Mouse (Mus musculus): ENCODE data around the gene Col5a3. TPM values are rescaled to one million over a fixed set of nuclear protein-coding genes. Genes with fewer than 3 reads are reported as not detected.

Gene Col5a3
- polyA plus RNA-seq, 1 experiment from 2014 or later = not detected

DNA sequence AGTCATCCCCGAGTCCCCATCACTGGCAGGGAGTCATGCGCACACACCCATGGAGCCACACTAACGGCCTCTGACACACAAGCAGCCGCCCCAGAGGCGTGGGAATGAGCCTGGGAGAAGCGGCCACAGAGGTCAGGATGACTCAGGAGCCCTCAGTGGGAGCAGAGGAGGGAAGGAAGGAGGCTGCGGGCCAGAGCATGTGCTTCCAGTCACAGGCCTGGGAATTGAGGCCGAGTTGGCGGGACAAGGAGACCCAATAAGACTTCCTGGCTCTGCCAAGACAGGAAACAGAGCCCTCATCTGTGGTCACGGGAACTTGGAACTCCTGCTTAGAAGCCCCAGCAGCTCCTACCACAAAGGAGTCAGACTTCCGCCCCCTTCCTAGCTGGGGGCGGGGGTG is 54.1 kb downstream of the Col5a3 start:
- Histone ChIP-seq H3K4me1 (ENCODE audit: control insufficient read depth, insufficient read depth, low read length) (no peaks in the 10 kb centered on the region), H3K9me3 (replicated peaks; ENCODE audit: control insufficient read depth, low read length) (no peaks in the 10 kb centered on the region), H3K4me2 (no peak overlapping the region), H3K27me3 (ENCODE audit: control insufficient read depth, insufficient read depth, low read length) (no peaks in the 10 kb centered on the region; the same call in 1 of the 2 replicates), H3K9ac (ENCODE audit: low read depth, low read length) (no peak overlapping the region), H3K27ac (ENCODE audit: low read depth, low read length) (no peak overlapping the region), H3K36me3 (ENCODE audit: control insufficient read depth, insufficient read depth, low read length) (no peaks in the 10 kb centered on the region), H3K4me3 (ENCODE audit: low read depth, low read length) (no peak overlapping the region)
- ATAC-seq (replicated peaks; ENCODE audit: insufficient number of reproducible peaks, low FRiP score, low TSS enrichment) = no peak
- WGBS (ENCODE audit: insufficient replicate concordance) = 49% methylated on average over 12 of the region's 12 CpGs

GRCm38 (mm10) chr9:20758896-20759295 is 56.0 kb downstream of the Col5a3 start:
- H3K27ac ChIP-seq (ENCODE audit: low read depth, low read length) = no peak overlapping the region
- H3K4me1 ChIP-seq (ENCODE audit: control insufficient read depth, insufficient read depth, low read length) = no peaks in the 10 kb centered on the region
- H3K27me3 ChIP-seq (ENCODE audit: control insufficient read depth, insufficient read depth, low read length) = no peaks in the 10 kb centered on the region; the same call in 1 of the 2 replicates
- ATAC-seq (replicated peaks; ENCODE audit: insufficient number of reproducible peaks, low FRiP score, low TSS enrichment) = no peak
- 84% methylated on average over 6 of the region's 6 CpGs for WGBS (ENCODE audit: insufficient replicate concordance)
- H3K9ac ChIP-seq (ENCODE audit: low read depth, low read length) = no peak overlapping the region
- no peaks in the 10 kb centered on the region for H3K36me3 ChIP-seq (ENCODE audit: control insufficient read depth, insufficient read depth, low read length)
- no peaks in the 10 kb centered on the region for H3K9me3 ChIP-seq (replicated peaks; ENCODE audit: control insufficient read depth, low read length)
- no peak overlapping the region for H3K4me2 ChIP-seq
- H3K4me3 ChIP-seq (ENCODE audit: low read depth, low read length) = no peak overlapping the region

GRCm38 (mm10) chr9:20758243-20758642 is 56.6 kb downstream of the Col5a3 start:
- Histone ChIP-seq H3K4me3 (ENCODE audit: low read depth, low read length) (no peak overlapping the region), H3K36me3 (ENCODE audit: control insufficient read depth, insufficient read depth, low read length) (no peaks in the 10 kb centered on the region), H3K4me1 (ENCODE audit: control insufficient read depth, insufficient read depth, low read length) (no peaks in the 10 kb centered on the region), H3K4me2 (no peak overlapping the region), H3K9ac (ENCODE audit: low read depth, low read length) (no peak overlapping the region), H3K27me3 (ENCODE audit: control insufficient read depth, insufficient read depth, low read length) (no peaks in the 10 kb centered on the region; the same call in 1 of the 2 replicates), H3K9me3 (replicated peaks; ENCODE audit: control insufficient read depth, low read length) (no peaks in the 10 kb centered on the region), H3K27ac (ENCODE audit: low read depth, low read length) (no peak overlapping the region)
- WGBS (ENCODE audit: insufficient replicate concordance) = 65% methylated on average over 2 of the region's 2 CpGs
- no peak for ATAC-seq (replicated peaks; ENCODE audit: insufficient number of reproducible peaks, low FRiP score, low TSS enrichment)

DNA sequence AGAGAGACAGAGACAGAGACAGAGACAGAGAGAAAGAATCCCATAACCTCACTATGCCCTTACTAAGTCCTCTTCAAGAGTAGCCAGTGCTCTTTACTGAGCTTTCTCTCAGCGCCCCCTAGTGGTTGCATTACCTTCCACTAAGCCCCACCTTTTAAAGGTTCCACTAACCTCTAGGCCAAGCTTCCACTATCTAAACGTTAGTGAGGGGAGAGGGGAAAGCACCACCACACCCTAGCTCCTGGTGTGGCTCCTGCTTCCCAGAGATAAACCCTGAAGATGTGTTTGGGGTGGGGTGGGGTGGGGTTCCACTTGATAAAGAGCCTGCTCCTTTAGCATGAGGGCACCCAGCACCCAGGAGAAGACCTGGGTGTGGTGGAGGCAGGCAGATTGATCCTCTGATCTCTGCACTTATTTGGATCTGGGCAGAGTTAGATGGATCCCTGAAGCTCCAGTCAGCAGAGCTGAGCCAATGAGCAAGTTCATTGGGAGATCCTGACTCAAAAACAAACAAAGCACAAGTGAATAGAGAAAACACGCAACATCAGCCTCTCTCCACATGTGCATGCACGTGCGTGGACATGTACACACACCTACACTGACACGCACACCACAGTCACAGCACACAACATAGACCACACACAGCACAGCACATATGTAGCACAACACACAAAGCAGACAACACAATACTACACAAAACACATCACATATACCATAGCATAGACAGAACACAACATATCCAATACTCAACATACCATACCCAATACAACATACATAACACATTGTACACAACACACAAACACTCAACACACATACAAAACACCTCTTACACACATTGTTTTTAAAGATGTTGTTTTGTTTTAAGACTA is 57.5 kb downstream of the Col5a3 start:
- no peaks in the 10 kb centered on the region; the same call in 1 of the 2 replicates for H3K27me3 ChIP-seq (ENCODE audit: control insufficient read depth, insufficient read depth, low read length)
- no peak overlapping the region for H3K4me2 ChIP-seq
- H3K4me1 ChIP-seq (ENCODE audit: control insufficient read depth, insufficient read depth, low read length) = no peaks in the 10 kb centered on the region
- H3K9me3 ChIP-seq (replicated peaks; ENCODE audit: control insufficient read depth, low read length) = no peaks in the 10 kb centered on the region
- no peak overlapping the region for H3K27ac ChIP-seq (ENCODE audit: low read depth, low read length)
- no peak overlapping the region for H3K9ac ChIP-seq (ENCODE audit: low read depth, low read length)
- ATAC-seq (replicated peaks; ENCODE audit: insufficient number of reproducible peaks, low FRiP score, low TSS enrichment) = peak; percentile 79
- no peaks in the 10 kb centered on the region for H3K36me3 ChIP-seq (ENCODE audit: control insufficient read depth, insufficient read depth, low read length)
- no peak overlapping the region for H3K4me3 ChIP-seq (ENCODE audit: low read depth, low read length)
- 56% methylated on average over 6 of the region's 6 CpGs for WGBS (ENCODE audit: insufficient replicate concordance)

DNA sequence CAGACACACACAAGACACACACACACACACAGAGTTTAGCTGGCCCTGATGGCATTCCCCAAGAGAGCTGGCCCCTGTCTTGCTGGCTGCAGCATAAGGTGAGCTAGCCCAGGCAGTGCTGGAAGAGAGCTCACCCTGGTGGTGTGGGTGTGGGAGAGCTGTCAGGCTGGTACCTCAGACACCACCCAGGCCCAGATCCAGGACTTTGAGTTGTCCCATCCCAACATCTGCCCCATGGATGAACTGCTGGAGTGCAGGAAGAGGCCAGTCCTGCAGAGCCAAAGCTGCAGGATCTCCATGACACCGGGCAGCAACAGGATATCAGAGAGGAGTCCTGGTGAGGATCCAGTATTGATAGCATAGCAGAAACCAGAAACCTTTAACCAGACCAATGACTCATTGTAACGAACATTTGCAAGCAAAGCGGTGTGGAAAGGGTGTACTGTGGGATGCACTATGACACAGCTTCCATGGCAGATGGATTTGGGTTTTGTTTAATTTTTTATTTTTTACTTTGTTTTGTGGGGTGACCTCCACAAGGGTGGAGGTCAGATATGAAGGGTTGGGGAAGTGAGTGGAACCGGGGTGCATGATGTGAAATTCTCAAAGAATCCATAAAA is 58.7 kb downstream of the Col5a3 start:
- Histone ChIP-seq H3K9me3 (replicated peaks; ENCODE audit: control insufficient read depth, low read length) (no peaks in the 10 kb centered on the region), H3K36me3 (ENCODE audit: control insufficient read depth, insufficient read depth, low read length) (no peaks in the 10 kb centered on the region), H3K4me2 (no peak overlapping the region), H3K9ac (ENCODE audit: low read depth, low read length) (no peak overlapping the region), H3K4me3 (ENCODE audit: low read depth, low read length) (no peak overlapping the region), H3K27me3 (ENCODE audit: control insufficient read depth, insufficient read depth, low read length) (no peaks in the 10 kb centered on the region), H3K4me1 (ENCODE audit: control insufficient read depth, insufficient read depth, low read length) (no peaks in the 10 kb centered on the region), H3K27ac (ENCODE audit: low read depth, low read length) (no peak overlapping the region)
- 75% methylated on average over 4 of the region's 4 CpGs for WGBS (ENCODE audit: insufficient replicate concordance)
- no peak for ATAC-seq (replicated peaks; ENCODE audit: insufficient number of reproducible peaks, low FRiP score, low TSS enrichment)

DNA sequence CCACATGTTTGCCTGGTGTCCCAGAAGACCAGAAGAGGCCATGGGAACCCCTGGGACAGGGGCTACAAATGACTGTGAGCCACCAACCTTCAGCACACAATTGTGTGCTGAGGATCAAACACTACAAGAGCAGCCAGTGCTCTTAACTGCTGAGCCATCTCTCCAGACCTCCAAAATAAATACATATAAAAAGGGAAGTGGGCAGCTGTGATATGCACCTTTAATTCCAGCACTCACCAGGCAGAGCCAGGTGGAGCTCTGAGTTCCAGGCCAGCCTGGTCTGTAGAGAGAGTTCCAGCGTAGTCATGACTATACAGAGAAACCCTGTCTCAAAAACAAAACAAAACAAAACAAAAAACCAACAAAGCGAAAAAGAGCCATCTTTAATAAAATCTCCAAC is 60.5 kb downstream of the Col5a3 start:
- H3K27ac ChIP-seq (ENCODE audit: low read depth, low read length) = no peak overlapping the region
- ATAC-seq (replicated peaks; ENCODE audit: insufficient number of reproducible peaks, low FRiP score, low TSS enrichment) = no peak
- no peaks in the 10 kb centered on the region for H3K27me3 ChIP-seq (ENCODE audit: control insufficient read depth, insufficient read depth, low read length)
- H3K4me1 ChIP-seq (ENCODE audit: control insufficient read depth, insufficient read depth, low read length) = no peaks in the 10 kb centered on the region
- no peaks in the 10 kb centered on the region for H3K9me3 ChIP-seq (replicated peaks; ENCODE audit: control insufficient read depth, low read length)
- no peak overlapping the region for H3K4me2 ChIP-seq
- no peaks in the 10 kb centered on the region for H3K36me3 ChIP-seq (ENCODE audit: control insufficient read depth, insufficient read depth, low read length)
- no peak overlapping the region for H3K9ac ChIP-seq (ENCODE audit: low read depth, low read length)
- no peak overlapping the region for H3K4me3 ChIP-seq (ENCODE audit: low read depth, low read length)
- WGBS (ENCODE audit: insufficient replicate concordance) = 87% methylated on average over 2 of the region's 2 CpGs

GRCm38 (mm10) chr9:20751477-20752029 is 63.3 kb downstream of the Col5a3 start:
- ATAC-seq (replicated peaks; ENCODE audit: insufficient number of reproducible peaks, low FRiP score, low TSS enrichment) = no peak
- H3K9me3 ChIP-seq (replicated peaks; ENCODE audit: control insufficient read depth, low read length) = no peaks in the 10 kb centered on the region
- no peak overlapping the region for H3K4me3 ChIP-seq (ENCODE audit: low read depth, low read length)
- H3K27me3 ChIP-seq (ENCODE audit: control insufficient read depth, insufficient read depth, low read length) = peaks cover 12% of the 10 kb centered on the region
- no peak overlapping the region for H3K4me2 ChIP-seq
- no peak overlapping the region for H3K27ac ChIP-seq (ENCODE audit: low read depth, low read length)
- H3K36me3 ChIP-seq (ENCODE audit: control insufficient read depth, insufficient read depth, low read length) = no peaks in the 10 kb centered on the region
- no peak overlapping the region for H3K9ac ChIP-seq (ENCODE audit: low read depth, low read length)
- H3K4me1 ChIP-seq (ENCODE audit: control insufficient read depth, insufficient read depth, low read length) = no peaks in the 10 kb centered on the region
- WGBS (ENCODE audit: insufficient replicate concordance) = 49% methylated on average over 6 of the region's 6 CpGs

DNA sequence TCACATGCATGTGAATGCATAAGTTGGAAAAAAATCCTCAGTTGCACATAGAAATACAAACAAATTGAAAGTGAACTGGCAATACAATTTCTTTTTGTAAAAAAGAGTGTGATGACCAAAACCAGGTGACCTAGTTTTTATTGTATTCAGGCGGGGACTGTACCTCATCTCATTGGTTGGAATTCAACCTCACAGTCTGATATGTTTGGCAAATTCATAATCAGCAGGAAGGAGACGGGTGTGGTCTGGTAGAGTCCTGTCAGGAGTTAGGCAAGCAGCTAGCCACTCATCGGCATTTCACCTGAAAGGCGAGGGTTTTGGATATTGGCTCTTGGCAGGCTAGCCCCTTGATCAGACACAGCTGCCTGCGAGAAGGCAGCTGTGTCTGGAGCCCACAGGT is 65.7 kb downstream of the Col5a3 start:
- Histone ChIP-seq H3K9me3 (replicated peaks; ENCODE audit: control insufficient read depth, low read length) (no peaks in the 10 kb centered on the region), H3K36me3 (ENCODE audit: control insufficient read depth, insufficient read depth, low read length) (no peaks in the 10 kb centered on the region), H3K9ac (ENCODE audit: low read depth, low read length) (no peak overlapping the region), H3K27me3 (ENCODE audit: control insufficient read depth, insufficient read depth, low read length) (peaks cover 36% of the 10 kb centered on the region), H3K4me3 (ENCODE audit: low read depth, low read length) (no peak overlapping the region), H3K4me2 (no peak overlapping the region), H3K27ac (ENCODE audit: low read depth, low read length) (no peak overlapping the region), H3K4me1 (ENCODE audit: control insufficient read depth, insufficient read depth, low read length) (peaks cover 10% of the 10 kb centered on the region)
- 62% methylated on average over 5 of the region's 5 CpGs for WGBS (ENCODE audit: insufficient replicate concordance)
- no peak for ATAC-seq (replicated peaks; ENCODE audit: insufficient number of reproducible peaks, low FRiP score, low TSS enrichment)

Data from heart, embryonic 11.5 days (tissue).